Mouse (Mus musculus): ENCODE data around the gene Sqstm1. TPM values are rescaled to one million over a fixed set of nuclear protein-coding genes. Genes with fewer than 3 reads are reported as not detected.

Gene Sqstm1
- total and polyA plus RNA-seq, 2 experiments from 2014 or later: 330 to 413 TPM

DNA sequence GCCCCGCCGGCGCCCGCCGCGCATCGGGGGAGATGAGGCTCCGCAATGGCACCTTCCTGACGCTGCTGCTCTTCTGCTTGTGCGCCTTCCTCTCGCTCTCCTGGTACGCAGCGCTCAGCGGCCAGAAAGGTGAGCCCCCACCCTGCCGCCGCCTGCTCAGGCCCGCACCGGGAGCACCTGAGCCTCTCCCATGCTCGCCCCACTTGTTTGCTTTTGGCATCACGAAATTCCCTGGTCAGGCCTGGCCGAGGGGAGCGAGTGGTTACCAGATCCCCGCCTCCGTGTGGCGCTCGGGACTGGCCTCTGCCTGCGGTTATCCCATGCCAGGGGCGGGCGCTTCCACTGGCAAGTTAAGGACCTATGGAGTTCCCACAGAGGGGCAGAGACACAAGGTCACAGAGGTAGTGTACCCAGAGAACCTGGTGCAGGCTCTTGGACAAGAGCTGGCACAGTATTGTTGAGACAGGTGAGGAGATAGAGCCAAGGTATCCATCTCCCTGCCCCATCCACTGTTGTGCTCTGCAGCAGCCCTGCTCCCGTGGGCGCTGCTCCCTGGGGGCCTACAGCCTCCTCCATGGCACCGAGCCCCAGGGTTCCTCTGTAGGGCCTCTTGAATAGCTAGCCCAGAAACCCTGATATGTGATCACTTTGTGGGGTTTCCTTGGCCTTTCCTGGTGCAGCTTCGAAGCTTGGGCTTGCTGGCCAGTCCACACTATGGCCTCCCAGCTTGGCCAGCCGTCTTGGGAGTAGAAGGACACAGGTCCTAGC, 15.2 kb upstream of the Sqstm1 start:
- Histone ChIP-seq H3K9ac (peak overlapping the region; percentile 97), H3K4me1 (ENCODE audit: insufficient read depth) (peaks cover 18% of the 10 kb centered on the region), H3K4me2 (ENCODE audit: low read depth) (peak overlapping the region; percentile 94), H3K27ac (ENCODE audit: low read depth, low read length) (peak overlapping the region; percentile 96), H3K27me3 (ENCODE audit: insufficient read depth, low read length) (no peaks in the 10 kb centered on the region), H3K36me3 (ENCODE audit: insufficient read depth) (peaks cover 5% of the 10 kb centered on the region; the same call in 1 of the 2 replicates), H3K4me3 (ENCODE audit: low read depth, low read length) (peak overlapping the region; percentile 98), H3K9me3 (ENCODE audit: low read length) (no peaks in the 10 kb centered on the region)
- peak; percentile 28 for ATAC-seq
- WGBS: 3% methylated on average over 33 of the region's 34 CpGs
- no peak for TF ChIP-seq CTCF (IDR thresholded peaks at IDR 0.05; ENCODE audit: low read depth)
- peak; percentile 61 for DNase-seq

DNA sequence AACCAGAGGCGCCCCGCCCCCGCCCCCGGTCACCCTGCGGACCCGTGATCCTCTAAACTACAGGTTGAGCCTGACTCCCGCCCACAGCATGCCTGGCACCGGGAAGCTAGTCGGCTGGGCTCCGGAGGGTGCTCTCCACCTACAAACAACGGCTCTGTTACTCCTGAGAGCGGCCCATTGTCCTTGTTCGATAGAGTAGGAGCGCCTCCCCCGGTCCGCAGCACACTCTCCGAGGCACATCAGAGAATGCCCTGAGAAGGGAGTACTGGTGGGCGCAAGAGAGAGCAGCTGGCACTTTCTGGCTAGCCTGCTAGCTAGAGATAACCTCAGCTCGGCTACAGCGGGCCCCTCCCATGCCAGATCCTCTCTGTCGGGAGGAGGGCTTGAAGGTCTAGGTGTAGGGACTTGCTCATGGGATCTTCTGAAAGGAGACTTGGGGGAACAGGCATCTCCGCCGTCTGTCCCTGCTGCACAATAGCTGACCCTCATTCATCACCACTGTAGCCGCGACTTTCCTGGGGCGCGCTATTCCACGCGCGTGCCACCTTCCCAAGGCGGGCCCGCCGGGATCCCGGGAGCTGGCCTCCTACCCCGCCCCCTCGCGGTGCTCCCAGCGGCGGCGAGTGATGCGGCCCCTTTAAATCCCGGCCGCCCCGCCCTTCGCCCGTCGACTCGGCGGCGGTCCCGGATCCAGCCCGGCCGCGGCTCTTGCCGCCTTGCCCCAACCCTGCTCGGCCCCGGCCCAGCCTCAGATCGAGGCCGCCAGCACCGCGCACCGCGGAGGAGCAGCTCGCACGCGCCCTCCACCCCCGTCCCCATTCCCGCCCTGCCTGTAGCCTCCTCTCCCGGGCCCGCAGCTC, 14.3 kb upstream of the Sqstm1 start:
- WGBS: 4% methylated on average over 70 of the region's 70 CpGs
- TF ChIP-seq CTCF (IDR thresholded peaks at IDR 0.05; ENCODE audit: low read depth): peak; percentile 53

DNA sequence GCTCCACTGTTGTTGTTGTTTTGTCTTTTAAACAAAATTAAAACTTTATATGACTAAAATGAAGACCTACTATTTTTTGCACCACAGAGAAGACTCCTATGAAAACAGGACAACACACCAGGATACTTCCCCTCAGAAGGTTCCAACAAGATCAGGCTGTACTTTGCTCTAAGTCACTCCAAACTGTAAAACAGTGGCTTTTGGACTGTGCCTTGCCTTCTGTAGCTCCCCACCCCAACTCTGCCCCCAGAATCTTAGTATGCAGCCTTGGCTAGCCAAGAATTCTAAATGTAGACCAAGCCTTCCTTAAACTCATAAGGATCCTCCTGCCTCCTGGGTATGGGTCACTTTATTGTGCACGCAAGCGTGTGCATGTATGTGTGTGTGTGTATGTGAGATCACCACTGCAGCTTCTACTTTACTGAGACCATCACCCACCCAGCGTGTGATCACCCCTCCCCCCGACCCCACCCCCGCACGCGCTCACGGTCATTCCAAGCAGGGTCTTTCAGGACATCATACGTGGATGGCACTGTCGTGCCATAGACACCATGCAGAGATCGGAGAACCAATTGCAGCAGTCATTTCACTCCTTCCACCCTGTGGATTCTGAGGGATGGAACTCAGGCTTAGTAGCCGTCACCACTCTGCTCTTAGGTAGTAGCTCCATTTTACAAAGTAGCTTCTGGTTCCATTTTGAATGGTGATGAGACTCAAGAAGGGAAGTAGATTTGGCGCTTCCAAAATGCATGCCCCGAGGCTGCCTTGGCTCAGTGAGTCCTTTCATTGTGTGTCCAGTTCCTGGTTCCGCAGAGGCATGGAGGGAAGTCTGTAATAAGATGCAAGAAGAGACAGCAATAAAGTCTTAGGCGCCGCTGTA, 13.4 kb upstream of the Sqstm1 start:
- DNase-seq (peak; percentile 78), ATAC-seq (peak; percentile 39)
- Histone ChIP-seq H3K4me1 (ENCODE audit: insufficient read depth) (peaks cover 18% of the 10 kb centered on the region), H3K27me3 (ENCODE audit: insufficient read depth, low read length) (no peaks in the 10 kb centered on the region), H3K4me2 (ENCODE audit: low read depth) (peak overlapping the region; percentile 94), H3K36me3 (ENCODE audit: insufficient read depth) (peaks cover 5% of the 10 kb centered on the region; the same call in 1 of the 2 replicates), H3K27ac (ENCODE audit: low read depth, low read length) (peak overlapping the region; percentile 96), H3K4me3 (ENCODE audit: low read depth, low read length) (peak overlapping the region; percentile 98), H3K9me3 (ENCODE audit: low read length) (no peaks in the 10 kb centered on the region), H3K9ac (peak overlapping the region; percentile 97)
- no peak for TF ChIP-seq CTCF (IDR thresholded peaks at IDR 0.05; ENCODE audit: low read depth)
- 4% methylated on average over 17 of the region's 17 CpGs for WGBS

More for the DNA sequence above, 14.3 kb upstream of the Sqstm1 start:
- peak; percentile 91 for DNase-seq
- Histone ChIP-seq H3K4me2 (ENCODE audit: low read depth) (peak overlapping the region; percentile 94), H3K36me3 (ENCODE audit: insufficient read depth) (peaks cover 5% of the 10 kb centered on the region; the same call in 1 of the 2 replicates), H3K9me3 (ENCODE audit: low read length) (no peaks in the 10 kb centered on the region), H3K9ac (peak overlapping the region; percentile 97), H3K27me3 (ENCODE audit: insufficient read depth, low read length) (no peaks in the 10 kb centered on the region), H3K4me3 (ENCODE audit: low read depth, low read length) (peak overlapping the region; percentile 98), H3K27ac (ENCODE audit: low read depth, low read length) (peak overlapping the region; percentile 96), H3K4me1 (ENCODE audit: insufficient read depth) (peaks cover 18% of the 10 kb centered on the region)
- peak; percentile 81 for ATAC-seq

DNA sequence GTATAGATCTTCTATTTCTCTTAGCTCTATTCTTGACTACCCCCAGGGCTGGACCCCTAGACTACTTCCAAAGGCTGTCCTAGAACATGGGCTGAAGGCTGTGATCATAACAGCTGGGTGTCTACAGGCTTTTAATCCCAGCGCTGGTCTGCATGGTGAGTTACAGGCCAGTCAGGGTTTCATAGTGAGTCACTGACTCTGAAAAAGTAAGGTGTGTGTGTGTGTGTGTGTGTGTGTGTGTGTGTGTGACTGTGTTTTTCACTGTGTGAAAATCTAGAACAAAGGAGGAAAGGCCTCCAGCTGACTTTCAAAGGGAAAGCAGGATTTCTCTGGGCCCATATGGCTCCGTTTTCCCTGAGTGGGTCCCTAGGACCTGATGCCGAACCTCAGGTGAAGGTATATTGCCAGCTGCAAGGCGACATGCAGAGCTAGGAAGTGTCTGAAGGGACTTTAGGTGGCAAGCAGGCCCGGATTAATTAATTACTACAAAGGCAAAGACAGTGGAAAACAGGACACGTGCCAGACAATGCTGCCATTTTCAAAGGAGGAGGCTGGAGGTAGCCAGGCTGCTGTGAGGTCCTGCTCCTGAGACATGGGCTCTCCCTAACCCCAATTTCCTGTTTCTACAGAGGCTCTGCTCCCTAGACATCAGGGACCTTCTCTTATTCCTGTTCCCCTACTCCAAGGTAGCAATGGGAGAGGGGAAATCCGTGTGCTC, 12.1 kb upstream of the Sqstm1 start:
- H3K4me1 ChIP-seq (ENCODE audit: insufficient read depth): peaks cover 18% of the 10 kb centered on the region
- no peak overlapping the region for H3K4me3 ChIP-seq (ENCODE audit: low read depth, low read length)
- H3K9ac ChIP-seq: no peak overlapping the region; the same call in 1 of the 2 replicates
- no peak for TF ChIP-seq CTCF (IDR thresholded peaks at IDR 0.05; ENCODE audit: low read depth)
- no peak overlapping the region for H3K27ac ChIP-seq (ENCODE audit: low read depth, low read length)
- no peak for DNase-seq
- WGBS: 38% methylated on average over 7 of the region's 7 CpGs
- no peak for ATAC-seq
- no peaks in the 10 kb centered on the region for H3K27me3 ChIP-seq (ENCODE audit: insufficient read depth, low read length)
- peaks cover 5% of the 10 kb centered on the region; the same call in 1 of the 2 replicates for H3K36me3 ChIP-seq (ENCODE audit: insufficient read depth)
- peak overlapping the region; percentile 94; the same call in 1 of the 2 replicates for H3K4me2 ChIP-seq (ENCODE audit: low read depth)
- H3K9me3 ChIP-seq (ENCODE audit: low read length): no peaks in the 10 kb centered on the region

DNA sequence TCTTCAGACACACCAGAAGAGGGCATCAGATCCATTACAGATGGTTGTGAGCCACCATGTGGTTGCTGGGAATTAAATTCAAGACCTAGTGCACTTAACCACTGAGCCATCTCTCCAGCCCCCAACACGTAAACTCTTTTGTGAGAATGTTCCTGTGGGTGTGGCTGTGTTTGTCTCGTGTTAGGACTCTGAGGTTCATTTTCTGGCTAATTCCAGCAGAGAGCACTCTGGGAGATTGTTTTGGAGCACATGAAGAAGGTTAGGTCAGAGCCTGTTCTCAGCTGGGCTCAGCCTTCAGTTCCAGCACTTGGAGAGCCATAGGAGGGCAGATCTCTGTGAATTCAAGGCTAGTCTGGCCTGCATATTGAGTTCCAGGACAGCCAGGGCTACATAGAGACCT, 9.2 kb upstream of the Sqstm1 start:
- no peak for ATAC-seq
- DNase-seq: no peak
- Histone ChIP-seq H3K9ac (no peak overlapping the region), H3K4me3 (ENCODE audit: low read depth, low read length) (no peak overlapping the region), H3K27ac (ENCODE audit: low read depth, low read length) (no peak overlapping the region), H3K4me2 (ENCODE audit: low read depth) (no peak overlapping the region), H3K27me3 (ENCODE audit: insufficient read depth, low read length) (no peaks in the 10 kb centered on the region), H3K36me3 (ENCODE audit: insufficient read depth) (0 out of 2 replicates have a peak, but pooled peaks cover 5% of the 10 kb centered on the region), H3K9me3 (ENCODE audit: low read length) (no peaks in the 10 kb centered on the region), H3K4me1 (ENCODE audit: insufficient read depth) (peaks cover 14% of the 10 kb centered on the region)
- no peak for TF ChIP-seq CTCF (IDR thresholded peaks at IDR 0.05; ENCODE audit: low read depth)
- WGBS: 38% methylated on average over 2 of the region's 2 CpGs

DNA sequence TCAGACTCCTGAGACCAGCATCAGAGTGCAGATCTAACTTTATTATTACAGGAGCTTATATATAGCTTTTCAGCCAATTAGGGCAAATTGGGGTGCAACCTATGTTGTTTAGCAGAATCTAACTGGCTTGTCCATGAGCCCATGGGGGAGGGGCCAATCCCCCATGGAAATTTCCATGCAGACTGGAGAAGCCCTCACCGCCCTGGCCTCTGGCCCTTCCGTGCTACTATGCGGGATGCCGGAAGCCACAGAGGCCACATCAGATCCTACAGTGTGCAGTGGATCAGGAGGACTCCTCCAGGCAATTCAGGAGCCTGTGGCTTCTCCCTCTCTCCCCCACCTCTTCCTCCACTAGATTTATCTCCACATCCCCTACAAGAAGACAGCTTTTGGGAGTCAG, 7.2 kb upstream of the Sqstm1 start:
- no peaks in the 10 kb centered on the region for H3K27me3 ChIP-seq (ENCODE audit: insufficient read depth, low read length)

More for the DNA sequence above, 7.2 kb upstream of the Sqstm1 start:
- H3K36me3 ChIP-seq (ENCODE audit: insufficient read depth): 0 out of 2 replicates have a peak, but pooled peaks cover 5% of the 10 kb centered on the region
- DNase-seq (no peak), ATAC-seq (no peak)
- TF ChIP-seq CTCF (IDR thresholded peaks at IDR 0.05; ENCODE audit: low read depth): no peak
- no peak overlapping the region for H3K4me3 ChIP-seq (ENCODE audit: low read depth, low read length)
- no peak overlapping the region for H3K4me2 ChIP-seq (ENCODE audit: low read depth)
- no peaks in the 10 kb centered on the region for H3K9me3 ChIP-seq (ENCODE audit: low read length)
- H3K4me1 ChIP-seq (ENCODE audit: insufficient read depth): 0 out of 2 replicates have a peak, but pooled peaks cover 3% of the 10 kb centered on the region
- 66% methylated on average over 4 of the region's 4 CpGs for WGBS
- no peak overlapping the region for H3K9ac ChIP-seq
- no peak overlapping the region for H3K27ac ChIP-seq (ENCODE audit: low read depth, low read length)
